Mouse (Mus musculus) myocyte (in vitro differentiated cells): Measurements from ENCODE around the gene BC053393. TPM values are rescaled to one million over a fixed set of nuclear protein-coding genes. Genes with fewer than 3 reads are reported as not detected.

Experiments used
- H3K27me3 ChIP-seq: one replicate; pipeline ENCODE4 v1.6.1; 2011; ENCODE audit not compliant: control insufficient read depth, insufficient read depth, insufficient read length
- H3K36me3 ChIP-seq: one replicate; pipeline ENCODE4 v1.6.1; 2011; ENCODE audit not compliant: control insufficient read depth, insufficient read depth
- H3K4me2 ChIP-seq: one replicate; pipeline ENCODE4 v1.6.1; 2011; ENCODE audit warnings: low read depth, control low read depth
- H3K4me3 ChIP-seq: one replicate; pipeline ENCODE4 v1.5.1; 2011; ENCODE audit warnings: mild to moderate bottlenecking, control low read depth, moderate library complexity
- H3K79me2 ChIP-seq: one replicate; pipeline ENCODE4 v1.6.1; 2011; ENCODE audit not compliant: control insufficient read depth, insufficient read depth
- H3ac ChIP-seq: one replicate; pipeline ENCODE4 v1.6.1; 2011; ENCODE audit not compliant: control insufficient read depth, insufficient read length
- CEBPB ChIP-seq: IDR thresholded peaks from 2 replicates; pipeline ENCODE4 v1.6.1; 2011; ENCODE audit warnings: mild to moderate bottlenecking, moderate library complexity; ENCODE audit not compliant: poor library complexity, insufficient read depth, severe bottlenecking
- E2F4 ChIP-seq: IDR thresholded peaks from one replicate; pipeline ENCODE4 v1.6.1; 2011; ENCODE audit warnings: mild to moderate bottlenecking, control low read depth, moderate library complexity; ENCODE audit not compliant: insufficient read depth
- MAX ChIP-seq: IDR thresholded peaks from one replicate; pipeline ENCODE4 v1.6.1; 2011; ENCODE audit warnings: low read depth, mild to moderate bottlenecking, control low read depth
- MYOD1 ChIP-seq, 3 experiments: IDR thresholded peaks; one replicate each; pipeline ENCODE4 v1.6.1; 2011; ENCODE audit warnings: control low read depth in 2 of 3, low read depth in 2 of 3, mild to moderate bottlenecking in 2 of 3, moderate library complexity in 1 of 3; ENCODE audit not compliant: insufficient read length in 2 of 3, control insufficient read depth in 1 of 3
- MYOG ChIP-seq, 3 experiments: IDR thresholded peaks; one replicate each; pipeline ENCODE4 v1.6.1; 2011; ENCODE audit warnings: control low read depth in 2 of 3, low read depth in 2 of 3, mild to moderate bottlenecking in 2 of 3; ENCODE audit not compliant: insufficient read length in 2 of 3, control insufficient read depth in 1 of 3, insufficient read depth in 1 of 3
- POLR2A ChIP-seq: IDR thresholded peaks from one replicate; pipeline ENCODE4 v1.6.1; 2011; ENCODE audit warnings: low read depth, mild to moderate bottlenecking, control low read depth, moderate library complexity; ENCODE audit not compliant: insufficient read length
- POLR2AphosphoS2 ChIP-seq: IDR thresholded peaks from one replicate; pipeline ENCODE4 v1.6.1; 2011; ENCODE audit warnings: low read depth, control low read depth; ENCODE audit not compliant: insufficient read length
- REST ChIP-seq: IDR thresholded peaks from one replicate; pipeline ENCODE4 v1.6.1; 2011; ENCODE audit warnings: mild to moderate bottlenecking, control low read depth, moderate library complexity; ENCODE audit not compliant: insufficient read depth, insufficient read length
- SRF ChIP-seq: IDR thresholded peaks from one replicate; pipeline ENCODE4 v1.6.1; 2011; ENCODE audit warnings: low read depth; ENCODE audit not compliant: control insufficient read depth, insufficient read length
- TCF12 ChIP-seq: IDR thresholded peaks from one replicate; pipeline ENCODE4 v1.6.1; 2011; ENCODE audit warnings: mild to moderate bottlenecking, control low read depth; ENCODE audit not compliant: poor library complexity, insufficient read depth, severe bottlenecking
- TCF3 ChIP-seq: IDR thresholded peaks from one replicate; pipeline ENCODE4 v1.6.1; 2011; ENCODE audit warnings: low read depth, control low read depth; ENCODE audit not compliant: insufficient read length
- USF1 ChIP-seq: IDR thresholded peaks from one replicate; pipeline ENCODE4 v1.6.1; 2011; ENCODE audit warnings: low read depth, mild to moderate bottlenecking, control low read depth, moderate library complexity
- polyA plus RNA-seq: library from polyadenylated mRNA; unstranded; fragments of >200 nt; fragmentation: generic; extraction: Trizol; gene quantifications from one replicate; pipeline ENCODE4 v1.2.1, GENCODE M21; 2012; ENCODE audit warnings: missing spikeins

Gene BC053393
- polyA plus RNA-seq, 1 experiment: not detected

- no peak for TF ChIP-seq TCF3
- no peak for TF ChIP-seq MYOD1 (IDR thresholded peaks at IDR 0.05; ENCODE audit: control insufficient read depth in 1 of 3, insufficient read length in 2 of 3, low read depth in 2 of 3)
- no peak for TF ChIP-seq REST
- TF ChIP-seq MAX: no peak
- no peak for TF ChIP-seq CEBPB
- TF ChIP-seq MYOG (IDR thresholded peaks at IDR 0.05; ENCODE audit: control insufficient read depth in 1 of 3, insufficient read depth in 1 of 3, insufficient read length in 2 of 3, low read depth in 2 of 3): no peak
- no peak for TF ChIP-seq E2F4
- no peak for TF ChIP-seq TCF12
- TF ChIP-seq USF1: no peak
- TF ChIP-seq SRF: no peak
- TF ChIP-seq POLR2A: no peak
- no peak for TF ChIP-seq POLR2AphosphoS2
- Histone ChIP-seq H3K4me3 (no peak overlapping the region), H3ac (no peak overlapping the region), H3K27me3 (no peaks in the 10 kb centered on the region), H3K36me3 (no peaks in the 10 kb centered on the region), H3K79me2 (no peaks in the 10 kb centered on the region), H3K4me2 (no peak overlapping the region)
Measured at GRCm38 (mm10) chr11:46569107-46569506, 2.2 kb upstream of the BC053393 start.

GRCm38 (mm10) chr11:46578771-46579281 lies 7.5 kb downstream of the BC053393 start:
- TF ChIP-seq POLR2A (no peak), TCF3 (no peak), USF1 (no peak), CEBPB (no peak), SRF (no peak), MYOD1 (IDR thresholded peaks at IDR 0.05; ENCODE audit: control insufficient read depth in 1 of 3, insufficient read length in 2 of 3, low read depth in 2 of 3) (no peak), E2F4 (no peak), MYOG (IDR thresholded peaks at IDR 0.05; ENCODE audit: control insufficient read depth in 1 of 3, insufficient read depth in 1 of 3, insufficient read length in 2 of 3, low read depth in 2 of 3) (no peak), REST (no peak), TCF12 (no peak), MAX (no peak), POLR2AphosphoS2 (no peak)

GRCm38 (mm10) chr11:46580428-46580827 lies 9.1 kb downstream of the BC053393 start:
- no peaks in the 10 kb centered on the region for H3K79me2 ChIP-seq
- no peak overlapping the region for H3K4me3 ChIP-seq
- no peak overlapping the region for H3ac ChIP-seq
- H3K36me3 ChIP-seq: no peaks in the 10 kb centered on the region
- no peaks in the 10 kb centered on the region for H3K27me3 ChIP-seq
- TF ChIP-seq MYOD1 (IDR thresholded peaks at IDR 0.05; ENCODE audit: control insufficient read depth in 1 of 3, insufficient read length in 2 of 3, low read depth in 2 of 3) (no peak), USF1 (no peak), SRF (no peak), REST (no peak), E2F4 (no peak), POLR2A (no peak), TCF3 (no peak), TCF12 (no peak), POLR2AphosphoS2 (no peak), CEBPB (no peak), MYOG (IDR thresholded peaks at IDR 0.05; ENCODE audit: control insufficient read depth in 1 of 3, insufficient read depth in 1 of 3, insufficient read length in 2 of 3, low read depth in 2 of 3) (no peak), MAX (no peak)
- H3K4me2 ChIP-seq: no peak overlapping the region

More at GRCm38 (mm10) chr11:46578771-46579281, 7.5 kb downstream of the BC053393 start:
- Histone ChIP-seq H3K4me3 (no peak overlapping the region), H3K36me3 (no peaks in the 10 kb centered on the region), H3K27me3 (no peaks in the 10 kb centered on the region), H3K4me2 (no peak overlapping the region), H3K79me2 (no peaks in the 10 kb centered on the region), H3ac (no peak overlapping the region)

GRCm38 (mm10) chr11:46582741-46583140 lies 11.4 kb downstream of the BC053393 start:
- no peak overlapping the region for H3ac ChIP-seq
- no peaks in the 10 kb centered on the region for H3K36me3 ChIP-seq
- TF ChIP-seq MAX: no peak
- TF ChIP-seq TCF3: no peak
- no peak overlapping the region for H3K4me3 ChIP-seq
- no peaks in the 10 kb centered on the region for H3K27me3 ChIP-seq
- H3K4me2 ChIP-seq: no peak overlapping the region
- no peaks in the 10 kb centered on the region for H3K79me2 ChIP-seq

GRCm38 (mm10) chr11:46592416-46592815 lies 21.1 kb downstream of the BC053393 start:
- Histone ChIP-seq H3K36me3 (no peaks in the 10 kb centered on the region), H3ac (no peak overlapping the region), H3K4me2 (no peak overlapping the region), H3K4me3 (no peak overlapping the region), H3K27me3 (no peaks in the 10 kb centered on the region), H3K79me2 (no peaks in the 10 kb centered on the region)
- TF ChIP-seq TCF12 (no peak), POLR2AphosphoS2 (no peak), MYOD1 (IDR thresholded peaks at IDR 0.05; ENCODE audit: control insufficient read depth in 1 of 3, insufficient read length in 2 of 3, low read depth in 2 of 3) (no peak), CEBPB (no peak), REST (no peak), POLR2A (no peak), E2F4 (no peak), MYOG (IDR thresholded peaks at IDR 0.05; ENCODE audit: control insufficient read depth in 1 of 3, insufficient read depth in 1 of 3, insufficient read length in 2 of 3, low read depth in 2 of 3) (no peak), USF1 (no peak), TCF3 (no peak), SRF (no peak), MAX (no peak)
